Mouse (Mus musculus) bone marrow, adult 2 months (tissue): ENCODE data around the gene Ndufb10.

ENCODE experiments used
- CTCF ChIP-seq: fragments of 200-500 bp; IDR thresholded peaks from 2 replicates; pipeline ENCODE4 v1.5.1; 2011; ENCODE audit warnings: low read length, control low read depth; ENCODE audit not compliant: control insufficient read depth, insufficient read depth
- POLR2A ChIP-seq: fragments of 200-500 bp; IDR thresholded peaks from 2 replicates; pipeline ENCODE4 v1.6.1; 2011; ENCODE audit warnings: low read depth, mild to moderate bottlenecking, control low read depth, low read length, borderline replicate concordance; ENCODE audit not compliant: control insufficient read depth

- TF ChIP-seq CTCF: peak; percentile 71
- TF ChIP-seq POLR2A: no peak
Measured at GRCm38 (mm10) chr17:24676187-24676586, 48.1 kb downstream of the Ndufb10 start.
